Mouse (Mus musculus): Measurements from ENCODE around the gene Map4k2.
"Not testable (repeated sequence)": the region's sequence is repeated elsewhere in the genome, so short reads cannot be mapped to it uniquely, and the experiment has no call there.

Gene Map4k2

DNA sequence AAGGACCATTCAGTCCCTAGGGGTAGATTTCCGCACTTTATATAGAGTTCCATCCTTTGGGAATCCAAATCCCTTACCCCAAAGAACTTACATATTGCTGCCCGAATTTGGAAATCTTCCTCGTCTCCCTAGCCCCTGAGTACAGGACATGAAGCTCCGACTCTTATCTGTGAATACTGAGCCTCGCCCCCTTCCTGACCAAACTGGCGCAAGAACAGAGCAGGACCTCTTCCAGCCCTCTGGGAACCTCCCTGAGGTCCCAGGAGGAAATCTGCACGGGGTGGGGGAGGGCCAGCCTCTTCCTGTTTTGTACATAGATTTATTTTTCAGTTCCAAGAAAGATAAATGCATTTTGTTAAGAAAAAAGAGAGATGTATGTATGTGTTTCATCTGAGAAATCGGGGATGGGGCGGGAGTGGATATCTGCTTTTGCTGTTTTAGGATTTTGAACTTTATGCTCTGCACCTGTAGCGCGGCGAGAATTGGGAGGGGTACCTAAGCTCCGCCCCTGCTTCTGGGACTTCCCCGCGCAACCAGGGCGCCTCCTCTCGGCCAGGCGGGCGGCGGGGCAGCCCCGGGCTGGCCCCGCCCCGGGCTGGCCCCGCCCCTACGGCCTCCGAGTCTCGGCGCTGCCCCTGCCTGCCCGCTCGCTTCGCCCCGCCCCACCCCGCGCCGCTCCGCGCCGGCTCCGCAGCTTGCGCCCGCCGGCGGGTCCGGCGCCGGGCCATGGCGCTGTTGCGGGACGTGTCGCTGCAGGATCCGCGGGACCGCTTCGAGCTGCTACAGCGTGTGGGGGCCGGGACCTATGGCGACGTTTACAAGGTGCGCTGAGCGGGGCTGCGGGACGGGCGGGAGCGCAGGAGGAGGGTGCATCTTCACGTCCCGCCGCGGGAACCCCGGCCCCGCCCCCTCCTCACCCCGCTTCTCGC, at the start of gene Map4k2:
TSS of gene Map4k2 (plus strand) at position 612 of the 929 bp plus-strand sequence.
- peak; percentile 58 for DNase-seq (ENCODE audit: low spot score)

DNA sequence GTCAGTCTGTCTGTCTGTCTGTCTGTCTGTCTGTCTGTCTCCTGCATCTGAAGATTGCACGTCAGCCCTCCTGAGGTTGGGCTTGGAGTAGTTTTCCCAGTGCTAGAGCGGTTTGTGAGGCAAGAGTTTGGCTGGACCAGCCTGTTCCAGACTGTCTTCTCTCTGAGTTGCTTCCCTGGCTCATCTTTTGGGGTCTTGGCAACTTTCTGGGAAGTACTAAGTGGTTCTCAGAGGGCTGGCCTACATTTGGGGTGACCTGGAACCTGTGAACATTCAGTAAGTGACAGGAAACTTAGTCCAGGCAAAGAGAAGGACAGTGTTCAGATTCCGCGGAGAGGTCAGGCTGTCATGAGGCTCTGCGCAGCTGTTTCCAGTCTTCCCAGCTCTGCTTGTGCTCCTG, 48.7 kb upstream of the Map4k2 start:
- no peak for DNase-seq (ENCODE audit: low spot score)

DNA sequence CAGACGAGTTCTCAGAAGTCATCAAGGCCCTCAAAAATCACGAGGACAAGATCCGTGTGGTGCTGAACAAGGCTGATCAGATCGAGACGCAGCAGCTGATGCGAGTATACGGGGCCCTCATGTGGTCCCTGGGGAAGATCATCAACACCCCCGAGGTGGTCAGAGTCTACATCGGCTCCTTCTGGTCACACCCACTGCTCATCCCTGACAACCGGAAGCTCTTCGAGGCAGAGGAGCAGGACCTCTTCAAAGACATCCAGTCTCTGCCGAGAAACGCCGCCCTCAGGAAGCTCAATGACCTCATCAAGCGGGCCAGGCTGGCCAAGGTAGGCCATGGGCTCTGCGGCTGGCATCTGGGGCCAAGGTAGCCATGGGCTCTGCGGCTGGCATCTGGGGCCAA, 46.6 kb upstream of the Map4k2 start:
- no peak for DNase-seq (ENCODE audit: low spot score)

DNA sequence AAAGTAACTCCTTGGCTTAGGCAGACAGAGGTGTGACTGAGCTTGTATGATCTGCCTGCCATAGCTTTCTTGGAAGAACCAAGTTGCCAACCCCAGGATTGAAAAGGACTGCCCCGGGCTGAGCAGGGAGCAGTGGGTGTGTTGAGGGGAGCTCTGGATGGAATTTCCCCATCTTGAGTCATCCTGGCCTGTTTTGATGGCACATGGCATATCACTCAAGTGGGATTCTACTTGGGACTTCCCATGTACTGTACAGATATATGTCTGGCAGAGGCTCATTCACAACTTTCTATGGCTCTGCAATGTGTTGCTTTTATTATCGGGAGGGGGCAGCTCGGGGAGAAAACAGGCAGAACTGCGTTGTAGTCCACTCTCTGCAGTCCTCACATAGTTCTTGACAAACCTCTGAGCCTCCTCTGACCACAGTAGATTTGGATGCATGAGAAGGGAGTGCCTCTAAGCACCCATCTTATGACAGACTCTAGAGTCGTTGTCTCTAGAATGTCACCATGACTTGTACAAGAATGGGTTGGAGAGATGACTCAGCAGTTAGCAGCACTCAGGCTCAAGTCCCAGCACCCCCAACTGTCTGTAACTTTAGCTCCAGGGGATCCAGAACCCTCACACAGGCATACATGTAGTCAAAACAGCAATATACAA, 44.3 kb upstream of the Map4k2 start:
- no peak for DNase-seq (ENCODE audit: low spot score)

DNA sequence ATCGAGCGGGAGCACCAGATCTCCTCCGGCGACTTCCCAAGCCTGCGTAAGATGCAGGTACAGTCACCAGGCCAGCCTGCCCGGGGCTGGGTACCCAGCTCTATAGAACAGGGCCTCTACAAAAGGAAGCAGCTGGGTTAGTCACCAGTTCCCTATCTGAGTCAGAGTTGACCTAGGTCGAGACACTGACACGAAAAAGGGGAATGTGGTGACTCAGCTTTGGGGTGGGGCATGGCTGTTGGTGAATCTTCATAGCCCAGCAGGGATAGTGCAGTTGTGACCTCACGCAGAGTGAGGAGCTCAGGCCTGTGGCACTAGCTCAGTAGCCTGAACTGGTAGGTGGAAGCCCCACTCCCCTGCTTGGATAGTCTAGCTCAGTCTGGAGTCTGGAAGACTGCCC, 43.3 kb upstream of the Map4k2 start:
- DNase-seq (ENCODE audit: low spot score) = no peak

DNA sequence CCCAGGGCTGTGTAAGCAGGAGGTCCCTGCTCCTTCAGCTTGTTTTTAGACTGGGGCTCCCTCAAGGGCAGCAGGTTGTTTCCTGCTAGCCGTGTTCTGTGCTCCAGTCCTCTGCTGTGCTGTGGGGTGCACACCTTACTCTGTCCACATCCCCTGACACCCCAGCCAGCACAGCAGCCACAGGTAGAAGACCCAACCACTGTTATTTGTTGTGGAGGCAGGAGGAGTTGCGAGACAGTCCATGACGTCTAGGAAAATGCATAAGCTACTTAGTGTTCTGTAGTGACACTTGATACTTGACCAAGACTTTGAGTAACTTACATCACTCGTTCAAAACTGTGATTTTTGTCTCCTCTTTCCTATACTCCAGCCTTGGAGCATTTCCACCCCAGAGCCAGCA, 41.9 kb upstream of the Map4k2 start:
- no peak for DNase-seq (ENCODE audit: low spot score)

DNA sequence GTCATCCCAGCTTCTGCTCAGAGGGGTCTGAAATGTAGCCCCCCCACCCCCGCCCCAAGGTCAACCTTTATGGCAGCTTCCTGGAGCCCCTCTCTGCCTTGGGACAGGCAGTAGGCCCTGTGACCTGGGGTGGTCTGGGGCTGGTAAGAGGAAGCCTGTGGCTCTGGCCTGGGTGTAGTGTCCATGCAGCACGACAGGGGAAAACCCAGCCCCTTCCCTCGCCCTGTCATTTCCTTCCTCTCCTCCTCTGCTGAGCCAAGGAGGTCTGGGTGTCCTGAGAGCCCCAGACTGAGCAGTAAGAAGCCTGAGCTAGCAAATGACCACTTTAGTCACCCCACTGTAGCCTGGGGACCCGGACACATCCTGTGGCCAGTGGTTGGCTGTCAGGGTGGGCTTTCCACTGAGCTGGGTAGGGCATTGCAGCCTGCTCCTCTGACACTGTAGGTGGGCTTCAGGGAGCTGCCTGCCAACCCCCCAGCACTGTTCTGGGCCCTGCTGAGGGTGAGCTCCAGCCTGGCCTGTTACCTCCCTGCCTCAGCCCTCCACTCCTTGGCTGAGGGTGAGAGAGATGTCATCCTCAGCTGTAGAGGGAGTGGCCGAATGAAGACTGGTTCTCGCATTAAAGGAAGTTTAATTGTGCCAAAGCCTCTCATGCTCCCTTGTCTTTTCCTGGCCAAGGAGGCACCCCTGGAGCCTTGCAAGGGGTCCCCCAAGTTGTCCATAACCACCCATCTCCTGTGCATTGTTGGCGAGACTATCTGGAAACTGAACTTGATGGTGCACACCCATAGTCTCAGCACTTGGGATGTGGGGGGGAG, 41.3 kb upstream of the Map4k2 start:
- no peak for DNase-seq (ENCODE audit: low spot score)

GRCm38 (mm10) chr19:6300402-6300841, 40.5 kb upstream of the Map4k2 start:
- no peak for DNase-seq (ENCODE audit: low spot score)

DNA sequence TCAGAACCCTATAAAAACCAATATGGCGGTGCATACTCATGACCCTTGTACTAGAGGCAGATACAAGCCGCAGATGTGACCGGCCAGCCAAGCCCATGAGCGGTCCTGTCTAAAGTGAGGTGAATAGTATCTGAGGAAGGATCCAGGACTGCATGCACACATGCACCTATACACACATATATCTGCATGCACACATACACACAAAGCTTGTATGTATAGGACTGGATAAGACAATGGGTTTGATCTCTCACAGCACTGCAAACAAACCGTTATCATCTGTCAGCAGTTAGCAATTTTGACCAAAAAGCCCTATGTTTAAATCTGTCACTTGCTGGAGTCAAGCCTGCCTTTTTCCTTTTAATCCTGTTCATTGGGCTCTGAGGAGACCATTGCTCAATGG, 38.8 kb upstream of the Map4k2 start:
- no peak for DNase-seq (ENCODE audit: low spot score)

GRCm38 (mm10) chr19:6302522-6302921, 38.4 kb upstream of the Map4k2 start:
- DNase-seq (ENCODE audit: low spot score) = no peak

DNA sequence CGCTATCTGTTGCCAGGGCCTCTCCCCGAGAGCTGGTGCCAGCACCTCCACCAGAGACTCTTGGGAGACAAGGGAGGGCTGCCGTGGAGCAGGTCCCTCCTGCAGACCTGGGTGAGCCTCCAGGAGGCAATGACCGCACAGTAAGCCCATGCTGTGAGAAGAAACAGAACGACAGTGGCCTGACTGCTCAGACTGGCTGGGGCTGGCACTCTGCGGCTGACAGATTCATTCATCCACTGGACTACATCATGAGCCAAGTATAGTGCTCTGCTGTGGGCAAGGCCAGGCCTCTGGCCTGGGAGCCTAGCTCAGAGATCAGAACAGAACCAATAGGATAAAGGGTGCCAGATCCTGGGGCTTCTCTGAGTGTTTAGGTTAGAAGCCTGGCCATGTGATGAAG, 37.1 kb upstream of the Map4k2 start:
- DNase-seq (ENCODE audit: low spot score) = no peak

DNA sequence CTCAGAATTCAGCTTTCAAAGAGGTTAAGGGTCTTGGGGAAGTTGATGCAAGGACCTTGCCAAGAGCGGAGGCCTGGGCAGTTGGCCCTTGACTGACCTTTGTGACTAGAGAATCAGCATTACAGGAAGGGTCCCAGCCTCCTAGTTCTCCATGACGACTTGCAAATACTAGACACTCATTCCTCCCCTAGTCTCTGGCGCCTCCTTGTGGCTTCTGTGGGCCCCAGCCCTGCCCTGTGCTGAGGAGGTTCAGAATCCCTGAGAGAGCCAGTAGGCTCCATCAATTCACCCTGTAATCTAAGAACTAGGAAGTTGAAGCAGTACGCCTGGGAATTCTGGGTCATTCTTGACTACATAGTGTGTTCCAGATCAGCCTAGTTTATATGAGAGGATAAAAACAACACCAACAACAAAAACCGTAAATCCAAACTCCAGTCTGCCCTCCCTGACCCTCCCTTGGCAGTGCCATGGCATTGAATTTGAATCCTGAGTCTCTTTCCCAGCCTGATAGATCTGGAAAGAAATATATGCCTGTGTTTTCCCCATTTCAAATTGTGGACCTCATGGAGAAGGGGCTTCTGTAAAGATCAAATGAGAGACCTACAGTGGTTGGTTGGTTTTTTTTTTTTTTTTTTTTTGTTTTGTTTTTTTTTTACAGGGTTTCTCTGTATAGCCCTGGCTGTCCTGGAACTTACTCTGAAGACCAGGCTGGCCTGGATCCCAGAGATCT, 36.0 kb upstream of the Map4k2 start:
- peak; percentile 88 for DNase-seq (ENCODE audit: low spot score)

DNA sequence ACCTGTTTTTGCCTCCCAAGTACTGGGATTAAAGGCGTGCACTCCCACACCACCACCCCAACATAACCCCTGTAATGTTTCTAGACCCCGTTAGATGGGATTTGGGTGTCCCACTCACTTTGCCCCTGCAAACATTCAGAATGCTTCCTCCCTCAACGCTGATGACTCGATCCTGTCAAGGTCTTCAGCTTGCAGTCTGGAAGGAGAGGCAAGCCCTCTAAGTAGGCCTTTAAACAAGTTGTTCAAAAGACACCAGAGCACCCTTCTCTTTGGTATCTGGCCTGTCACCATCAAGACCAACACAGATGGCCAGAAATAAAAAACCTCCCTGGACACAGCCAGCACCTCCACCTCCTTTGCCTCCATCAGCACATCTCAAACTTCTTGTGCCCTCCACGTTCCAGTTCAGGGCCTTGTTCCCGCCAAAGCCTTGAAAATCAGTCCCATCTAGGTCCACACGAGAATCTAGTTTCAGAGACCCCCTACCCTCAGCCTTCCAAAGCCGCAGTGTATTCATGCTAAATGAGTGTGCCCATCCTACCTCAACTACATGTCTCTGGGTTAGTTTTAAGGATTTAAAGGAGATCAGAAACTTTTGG, 35.3 kb upstream of the Map4k2 start:
- DNase-seq (ENCODE audit: low spot score) = no peak

DNA sequence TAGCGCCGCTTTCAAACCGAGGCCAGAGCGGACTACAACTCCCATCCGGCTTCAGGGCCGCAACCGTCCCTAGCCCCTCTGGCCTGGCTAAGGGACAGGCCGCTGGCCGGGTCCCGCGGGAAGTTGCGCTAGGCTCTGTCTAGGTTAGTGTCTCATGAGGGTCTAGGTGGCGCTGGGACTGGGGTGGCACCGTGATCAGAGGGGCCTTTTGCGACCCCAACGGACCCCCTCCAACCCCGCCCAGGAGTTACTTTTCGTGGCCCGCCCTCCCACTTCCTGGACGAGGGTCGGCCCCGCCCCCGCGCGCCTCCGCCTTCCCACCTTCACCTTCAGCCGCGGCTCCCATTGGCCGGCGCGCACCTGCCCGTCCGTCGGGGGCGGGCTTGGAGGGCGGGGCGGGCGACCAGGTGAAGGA, 34.8 kb upstream of the Map4k2 start, which contains the start of gene Cdc42bpg:
TSS of gene Cdc42bpg (plus strand) at position 320 of the 415 bp plus-strand sequence.
- peak; percentile 69 for DNase-seq (ENCODE audit: low spot score)

DNA sequence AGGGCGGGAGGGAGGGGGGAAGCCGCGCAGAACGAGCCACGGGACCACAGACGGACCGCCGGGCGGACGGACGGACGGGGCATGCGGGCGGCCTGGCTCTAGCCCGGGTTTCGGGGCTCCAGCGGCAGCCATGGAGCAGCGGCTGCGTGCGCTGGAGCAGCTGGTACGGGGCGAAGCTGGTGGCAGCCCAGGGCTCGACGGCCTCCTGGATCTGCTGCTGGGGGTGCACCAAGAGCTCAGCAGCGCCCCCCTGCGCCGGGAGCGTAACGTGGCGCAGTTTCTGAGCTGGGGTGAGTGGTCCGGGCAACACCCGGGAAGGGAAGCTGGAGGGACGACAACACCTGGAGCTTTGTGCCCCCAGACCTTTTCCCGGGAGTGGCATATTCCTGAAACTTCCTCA, 34.3 kb upstream of the Map4k2 start:
- peak; percentile 41 for DNase-seq (ENCODE audit: low spot score)

GRCm38 (mm10) chr19:6307733-6308531, 33.0 kb upstream of the Map4k2 start:
- DNase-seq (ENCODE audit: low spot score) = no peak

- DNase-seq (ENCODE audit: low spot score) = no peak
These were observed 30.8 kb upstream of the Map4k2 start for GRCm38 (mm10) chr19:6310181-6310580.

DNA sequence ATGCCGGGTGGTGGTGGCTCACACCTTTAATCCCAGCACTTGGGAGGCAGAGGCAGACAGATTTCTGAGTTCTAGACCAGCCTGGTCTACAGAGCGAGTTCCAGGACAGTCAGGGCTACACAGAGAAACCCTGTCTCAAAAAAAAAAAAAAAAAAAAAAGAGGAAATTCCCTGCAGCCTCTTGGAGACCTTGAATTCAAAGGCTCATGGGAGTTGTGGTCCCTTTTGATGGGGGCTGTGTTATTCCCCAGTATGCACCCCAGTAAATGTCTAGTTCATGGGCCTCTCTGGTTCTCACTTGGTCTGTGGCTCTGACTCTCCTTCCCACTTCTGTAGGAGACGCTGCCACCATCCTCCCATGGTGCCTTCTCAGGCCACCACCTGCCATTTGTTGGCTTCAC, 29.2 kb upstream of the Map4k2 start:
- DNase-seq (ENCODE audit: low spot score) = not testable (repeated sequence)

GRCm38 (mm10) chr19:6313796-6314195, 27.1 kb upstream of the Map4k2 start:
- no peak for DNase-seq (ENCODE audit: low spot score)

- DNase-seq (ENCODE audit: low spot score) = no peak
These were observed 26.4 kb upstream of the Map4k2 start for GRCm38 (mm10) chr19:6314513-6314912.

Data from ovary, postnatal 10 days (tissue).